Mouse (Mus musculus) liver, adult (tissue): Measurements from ENCODE around the gene Fbxw4.

Experiments used
- GATA4 ChIP-seq: IDR thresholded peaks from 2 replicates; pipeline ENCODE4 v1.6.1; 2014; ENCODE audit warnings: mild to moderate bottlenecking, low read length; ENCODE audit not compliant: insufficient replicate concordance

Gene Fbxw4

GRCm38 (mm10) chr19:45627036-45627435 lies 33.1 kb downstream of the Fbxw4 start:
- TF ChIP-seq GATA4, result no peak

- no peak for TF ChIP-seq GATA4
Measured at GRCm38 (mm10) chr19:45623710-45624109, 36.4 kb downstream of the Fbxw4 start.

GRCm38 (mm10) chr19:45622144-45622543 lies 38.0 kb downstream of the Fbxw4 start:
- TF ChIP-seq GATA4, result no peak

- no peak for TF ChIP-seq GATA4
Measured at GRCm38 (mm10) chr19:45621061-45621460, 39.1 kb downstream of the Fbxw4 start.

DNA sequence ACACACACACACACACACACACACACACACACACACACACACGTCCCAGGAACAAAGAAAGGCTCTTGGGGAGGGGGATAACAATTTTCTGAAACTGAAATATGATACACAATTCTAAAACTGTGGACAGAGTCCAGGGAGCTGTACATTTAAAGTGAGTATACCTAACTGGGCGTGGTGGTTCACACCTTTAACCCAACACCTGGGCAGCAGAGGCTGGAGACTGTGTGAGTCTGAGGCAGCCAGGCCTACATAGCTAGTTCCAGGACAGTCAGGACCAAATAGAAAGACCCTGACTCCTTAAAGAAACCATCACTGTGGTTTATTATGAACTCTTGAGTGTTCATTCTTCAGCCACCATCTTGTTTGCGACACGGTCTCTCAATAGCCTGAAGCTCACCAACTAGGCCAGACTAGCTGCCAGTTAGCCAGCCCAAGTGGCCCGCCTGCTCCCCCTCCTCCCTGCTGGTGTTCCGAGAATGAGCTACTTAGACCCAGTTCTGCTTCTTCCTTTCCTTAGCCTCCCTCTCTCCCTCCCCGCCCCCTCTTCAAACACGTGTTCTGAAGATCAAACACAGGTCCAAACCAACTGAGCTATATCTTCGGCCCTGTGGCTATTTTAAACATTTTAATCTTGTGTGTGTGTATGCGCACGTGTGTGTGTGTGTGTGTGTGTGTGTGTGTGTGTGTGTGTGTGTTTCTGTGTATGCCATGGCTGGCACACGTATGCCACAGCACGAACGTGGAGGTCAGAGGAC lies 40.2 kb downstream of the Fbxw4 start:
- TF ChIP-seq GATA4, result no peak

DNA sequence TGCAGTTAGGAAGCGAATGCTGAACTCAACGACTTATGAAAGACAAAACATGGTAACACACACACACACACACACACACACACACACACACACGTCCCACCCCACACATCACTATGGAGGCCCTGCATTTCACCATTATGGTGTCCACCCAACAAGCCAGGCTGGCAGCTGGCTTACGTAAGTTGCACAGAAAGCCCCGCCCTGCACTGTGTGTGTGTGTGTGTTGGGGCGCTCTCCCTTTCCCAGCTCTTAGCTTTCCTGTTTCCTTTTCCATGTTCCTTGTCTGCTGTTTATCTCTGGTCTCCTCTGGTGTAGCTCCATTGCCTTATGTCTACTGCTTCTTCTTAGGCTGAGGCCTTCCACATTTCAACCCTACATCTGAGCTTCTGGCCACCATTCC lies 41.9 kb downstream of the Fbxw4 start:
- TF ChIP-seq GATA4, result no peak

GRCm38 (mm10) chr19:45616735-45617134 lies 43.4 kb downstream of the Fbxw4 start:
- TF ChIP-seq GATA4, result no peak

- no peak for TF ChIP-seq GATA4
Measured at GRCm38 (mm10) chr19:45616214-45616518, 43.9 kb downstream of the Fbxw4 start.

- no peak for TF ChIP-seq GATA4
Measured at GRCm38 (mm10) chr19:45615415-45616213, 44.5 kb downstream of the Fbxw4 start.

DNA sequence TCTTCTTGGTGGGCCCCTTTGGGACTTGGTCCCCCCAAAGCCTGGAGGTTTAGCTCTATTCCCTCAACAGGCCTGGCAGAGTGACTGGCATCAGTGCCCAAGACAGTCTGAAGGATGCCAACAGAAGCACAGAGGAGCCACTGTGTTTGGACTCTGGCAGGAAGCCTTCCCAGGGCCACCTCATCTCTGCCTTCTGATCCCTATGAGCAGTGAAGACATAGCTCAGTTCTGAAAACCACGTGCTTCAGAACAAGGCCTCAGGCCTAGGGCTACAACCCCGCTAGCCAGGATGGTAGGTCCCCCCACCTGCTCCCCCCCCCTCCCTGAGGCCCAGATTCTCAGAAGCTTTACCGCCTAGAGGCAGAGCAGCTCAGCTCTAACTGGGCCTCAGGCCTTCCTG lies 45.2 kb downstream of the Fbxw4 start:
- TF ChIP-seq GATA4, result no peak

- TF ChIP-seq GATA4, result no peak
Measured at GRCm38 (mm10) chr19:45614375-45614774, 45.7 kb downstream of the Fbxw4 start.

DNA sequence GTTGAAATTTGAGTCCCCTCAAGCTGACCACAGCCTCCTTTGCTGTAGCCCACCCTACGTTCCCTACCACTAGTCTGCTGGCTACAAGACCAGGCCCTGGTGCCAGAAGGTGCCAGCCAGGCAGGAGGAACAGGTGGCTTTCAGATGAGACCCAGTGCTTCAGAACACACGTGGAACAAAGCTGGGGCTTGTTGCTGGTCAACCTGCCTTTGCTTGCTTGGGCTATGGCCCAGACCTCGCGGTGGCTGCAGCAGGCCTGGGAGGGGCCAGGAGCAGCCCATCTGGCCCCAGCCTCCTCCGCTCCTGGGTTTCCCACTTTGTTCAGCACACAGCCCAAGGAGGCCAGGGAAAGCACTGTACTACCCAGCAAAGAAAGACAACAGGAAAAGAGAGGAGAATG lies 49.3 kb downstream of the Fbxw4 start:
- TF ChIP-seq GATA4, result no peak

DNA sequence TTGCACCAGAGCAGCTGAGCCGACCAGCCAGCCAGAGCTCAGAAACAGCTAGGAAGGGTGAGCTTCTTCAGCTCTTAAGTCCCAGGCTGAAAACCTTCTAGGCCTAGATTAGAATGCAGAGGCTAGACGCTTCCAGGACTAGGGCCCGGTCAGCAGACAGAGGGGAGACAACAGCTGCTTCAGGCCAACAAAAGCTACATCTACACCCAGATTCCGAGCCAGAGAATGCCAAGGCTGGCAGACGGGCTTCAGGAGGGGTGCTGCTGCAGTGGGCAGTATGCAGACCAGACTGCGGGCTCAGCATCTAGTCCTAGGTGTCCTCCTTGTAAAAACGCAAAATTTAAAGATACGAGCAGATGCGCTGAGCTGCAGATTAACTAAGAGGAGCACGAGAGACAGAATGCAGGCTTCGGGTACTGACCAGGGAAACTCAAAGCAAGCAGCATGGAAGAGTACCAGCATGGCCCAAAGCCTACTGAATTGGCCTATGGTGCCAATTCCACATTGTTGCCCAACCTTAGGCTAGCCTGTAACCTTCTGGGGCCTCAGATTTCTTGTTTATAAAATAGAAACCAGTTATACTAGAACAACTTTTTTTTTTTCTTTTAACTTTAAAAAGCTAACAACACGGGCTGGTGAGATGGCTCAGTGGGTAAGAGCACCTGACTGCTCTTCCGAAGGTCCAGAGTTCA lies 51.3 kb downstream of the Fbxw4 start:
- TF ChIP-seq GATA4, result no peak

GRCm38 (mm10) chr19:45607479-45607878 lies 52.6 kb downstream of the Fbxw4 start:
- TF ChIP-seq GATA4, result no peak

GRCm38 (mm10) chr19:45606701-45607100 lies 53.4 kb downstream of the Fbxw4 start:
- TF ChIP-seq GATA4, result no peak

DNA sequence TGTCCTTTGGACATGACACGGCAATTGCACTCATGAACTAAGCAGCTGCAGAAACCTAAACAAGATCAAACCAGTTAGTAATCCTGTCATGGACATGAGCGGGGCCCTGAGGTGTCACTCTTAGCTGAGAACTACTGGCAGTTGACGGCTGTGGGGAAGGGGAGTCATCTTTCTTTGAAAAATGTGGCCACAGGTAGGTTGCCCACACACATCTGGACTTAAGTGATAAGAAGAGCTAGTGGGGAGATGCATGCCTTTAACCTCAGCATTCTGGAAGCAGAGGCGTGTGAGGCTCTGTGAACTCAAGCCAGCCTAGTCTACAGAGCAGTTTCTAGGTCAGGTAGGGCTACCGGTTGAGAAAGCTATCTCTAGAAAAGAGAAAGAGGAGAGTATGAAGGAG lies 57.5 kb downstream of the Fbxw4 start:
- no peak for TF ChIP-seq GATA4

DNA sequence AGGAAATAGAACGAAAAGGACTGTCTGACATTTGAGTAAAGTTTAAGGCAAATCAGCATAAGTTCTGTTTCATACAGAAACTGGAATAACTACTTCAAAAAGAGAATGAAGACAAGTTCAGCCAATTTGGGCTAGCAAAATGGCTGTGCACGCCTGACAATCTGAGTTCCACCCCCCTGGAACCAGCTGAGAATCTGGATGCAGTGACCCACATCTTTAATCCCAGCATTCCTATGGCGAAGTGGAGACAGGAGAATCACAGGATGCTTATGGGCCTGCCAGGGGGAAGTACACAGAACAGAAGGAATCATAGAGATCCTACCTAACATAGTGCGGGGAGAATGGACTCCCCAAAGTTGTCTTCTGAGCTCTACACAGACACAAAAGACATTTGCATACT lies 63.0 kb downstream of the Fbxw4 start:
- TF ChIP-seq GATA4, result no peak

DNA sequence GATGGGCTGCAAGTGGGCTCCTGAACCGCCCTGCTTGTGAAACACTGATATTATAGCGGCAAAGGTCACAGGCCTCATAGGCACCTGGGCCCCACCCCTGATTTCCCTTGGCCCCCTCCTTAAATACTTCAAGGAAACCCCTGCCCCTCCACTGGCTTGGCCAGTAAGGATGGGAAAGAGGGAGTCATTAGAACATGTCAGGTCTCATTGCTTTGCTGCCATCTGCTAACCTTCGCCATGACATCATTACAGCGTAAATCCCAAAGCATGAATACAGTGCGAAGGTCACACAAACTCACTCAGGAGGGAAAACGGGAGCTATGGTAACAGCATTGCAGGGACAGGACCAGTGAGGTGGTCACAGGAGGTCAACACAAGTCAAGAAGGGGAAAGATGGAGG lies 63.7 kb downstream of the Fbxw4 start:
- TF ChIP-seq GATA4, result no peak
